Comparison of ENCODE assay signal across 14 mouse cellular contexts in the genomic region with DNA sequence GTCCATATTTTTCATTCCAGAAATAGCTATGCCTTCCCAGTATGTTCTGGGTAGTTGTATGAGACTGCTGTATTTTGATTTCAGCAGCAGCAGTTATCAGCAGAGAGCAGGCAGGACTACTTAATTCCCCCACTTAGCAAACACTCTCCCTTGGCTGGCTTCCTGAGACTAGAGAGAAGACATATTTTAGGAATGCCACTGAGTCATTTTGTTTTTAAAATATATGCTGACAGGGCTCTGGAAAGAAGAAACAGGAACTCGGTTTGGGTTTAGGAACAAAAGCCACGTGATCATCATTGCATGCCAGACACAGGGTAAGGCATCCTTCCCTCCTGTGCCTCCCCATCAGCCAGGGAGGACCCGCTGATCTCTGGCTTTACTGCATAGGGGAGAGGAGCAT. TPM values are rescaled to one million over a fixed set of nuclear protein-coding genes. Genes with fewer than 3 reads are reported as not detected.
DNase-seq lines count a peak whose midpoint lies in the region; ATAC-seq and TF ChIP-seq lines count a peak whose summit lies in the region.
"Had no signal": no experiment of that assay in that cellular context is flagged by ENCODE, and none has a peak within 500 bp of the region (broad histone marks: within the 10 kb centered on the region; RNA-seq: fewer than 3 reads in every experiment).

No protein-coding gene starts in this region.

- no peak for TF ChIP-seq POLR2A in embryonic fibroblast, embryonic 13.5 days (IDR thresholded peaks at IDR 0.05; ENCODE audit: low read depth, low read length)

- no peaks in the 10 kb centered on the region for H3K9me3 ChIP-seq in intestine, embryonic 16.5 days (ENCODE audit: control insufficient read depth, low read length)
- H3K9me3 ChIP-seq in midbrain, postnatal 0 days (ENCODE audit: low read length), result no peaks in the 10 kb centered on the region
- H3K9me3 ChIP-seq: forebrain, embryonic 13.5 days had no signal

- H3K9ac ChIP-seq in intestine, embryonic 16.5 days (ENCODE audit: low read depth, low read length), result no peak overlapping the region
- H3K9ac ChIP-seq in midbrain, postnatal 0 days (replicated peaks; ENCODE audit: low read length, poor library complexity, severe bottlenecking), result no peak overlapping the region
- H3K9ac ChIP-seq: forebrain, embryonic 13.5 days had no signal

- H3K4me2 ChIP-seq in intestine, embryonic 16.5 days (ENCODE audit: low read depth, low read length), result no peak overlapping the region
- no peak overlapping the region for H3K4me2 ChIP-seq in midbrain, postnatal 0 days (ENCODE audit: low read depth, low read length, poor library complexity, severe bottlenecking)
- H3K4me2 ChIP-seq: forebrain, embryonic 13.5 days had no signal

- no peak overlapping the region for H3K4me3 ChIP-seq in embryonic fibroblast, embryonic 13.5 days (ENCODE audit: insufficient read depth, low read length)
- no peak overlapping the region for H3K4me3 ChIP-seq in intestine, embryonic 16.5 days (ENCODE audit: low read length)
- no peak overlapping the region for H3K4me3 ChIP-seq in midbrain, postnatal 0 days (ENCODE audit: low read depth, low read length)
- H3K4me3 ChIP-seq: forebrain, embryonic 13.5 days had no signal

- ATAC-seq in intestine, embryonic 16.5 days, result peak; percentile 58
- ATAC-seq in midbrain, postnatal 0 days (ENCODE audit: low FRiP score), result no peak
- ATAC-seq: forebrain, embryonic 13.5 days had no signal

- no peaks in the 10 kb centered on the region for H3K27me3 ChIP-seq in intestine, embryonic 16.5 days (replicated peaks; ENCODE audit: control insufficient read depth, insufficient read depth, low read length)
- H3K27me3 ChIP-seq in midbrain, postnatal 0 days (ENCODE audit: insufficient read depth, low read length), result no peaks in the 10 kb centered on the region
- H3K27me3 ChIP-seq: forebrain, embryonic 13.5 days had no signal

- 0 out of 2 replicates have a peak overlapping the region, but pooled peaks have one; percentile 42 for H3K27ac ChIP-seq in embryonic fibroblast, embryonic 13.5 days (ENCODE audit: insufficient read depth, low read length)
- H3K27ac ChIP-seq in intestine, embryonic 16.5 days (ENCODE audit: low read length), result no peak overlapping the region
- no peak overlapping the region for H3K27ac ChIP-seq in midbrain, postnatal 0 days (ENCODE audit: low read depth, low read length)
- H3K27ac ChIP-seq: forebrain, embryonic 13.5 days had no signal

- H3K4me1 ChIP-seq in embryonic fibroblast, embryonic 13.5 days (ENCODE audit: control insufficient read depth, insufficient read depth, low read length), result peaks cover 9% of the 10 kb centered on the region
- H3K4me1 ChIP-seq in intestine, embryonic 16.5 days (ENCODE audit: control insufficient read depth, insufficient read depth, low read length), result no peaks in the 10 kb centered on the region
- H3K4me1 ChIP-seq in midbrain, postnatal 0 days (ENCODE audit: insufficient read depth, low read length), result no peaks in the 10 kb centered on the region
- H3K4me1 ChIP-seq: forebrain, embryonic 13.5 days had no signal

- intact Hi-C loops in left cerebral cortex, postnatal 4 days (cut with DNase I), result no loop called here

- peak; percentile 18 for DNase-seq in left cerebral cortex, adult 11 months (ENCODE audit: low spot score)
- no peak for DNase-seq in left cerebral cortex, postnatal 4 days
- peak; percentile 8 for DNase-seq in skeletal muscle tissue, adult 2 months (ENCODE audit: low read depth, low spot score)
- DNase-seq in midbrain, postnatal 0 days (ENCODE audit: low spot score), result no peak
- DNase-seq in cerebellum, postnatal 36 days, result no peak
- no peak for DNase-seq in MN1 (ENCODE audit: low spot score)
- DNase-seq: adrenal gland, adult 8-10 months; cerebellum, postnatal 10 days; kidney, adult 18-20 months had no signal

- TF ChIP-seq CTCF in embryonic fibroblast, embryonic 13.5 days (IDR thresholded peaks at IDR 0.05; ENCODE audit: borderline replicate concordance, insufficient read depth, low read length), result no peak
- no peak for TF ChIP-seq CTCF in midbrain, postnatal 0 days (IDR thresholded peaks at IDR 0.05)

- no peaks in the 10 kb centered on the region for H3K36me3 ChIP-seq in intestine, embryonic 16.5 days (ENCODE audit: control insufficient read depth, insufficient read depth, low read length)
- H3K36me3 ChIP-seq in midbrain, postnatal 0 days (ENCODE audit: insufficient read depth, low read length), result no peaks in the 10 kb centered on the region

- whole genome bisulfite sequencing in intestine, embryonic 16.5 days, result 36% methylated on average over 3 of the region's 3 CpGs
- WGBS in midbrain, postnatal 0 days, result 69% methylated on average over 3 of the region's 3 CpGs

RNA-seq across cellular contexts. Expression of gene Gm10181, which starts 13.2 kb away (rescaled TPM):
- total RNA-seq in left cerebral cortex, postnatal 4 days (2021), result not detected
- not detected in 2 replicates for polyA plus RNA-seq in embryonic fibroblast, embryonic 13.5 days (2011; ENCODE audit: insufficient read length, low read depth, missing spikeins)
- polyA plus RNA-seq in intestine, embryonic 16.5 days (2015; fragmentation: Nextera tagmentation; extraction: Ambion mirVana), result not detected in 2 replicates
- total RNA-seq in midbrain, postnatal 0 days (2014; rRNA removed), result not detected in 2 replicates
- not detected in 2 replicates for polyA plus RNA-seq in midbrain, postnatal 0 days (2015; fragmentation: Nextera tagmentation; extraction: Ambion mirVana)
- total RNA-seq: adrenal gland, adult 8-10 months; left cerebral cortex, postnatal 10 days had no signal
- polyA plus RNA-seq: forebrain, embryonic 13.5 days; testis, adult 2 months had no signal

Comparison
In these comparisons a context has a peak if more than half of its experiments do, and no peak if none do; other contexts are left out.
1. DNase-seq: peak in left cerebral cortex, adult 11 months (single experiment) and skeletal muscle tissue, adult 2 months (single experiment); none in left cerebral cortex, postnatal 4 days (single experiment), midbrain, postnatal 0 days (single experiment), cerebellum, postnatal 36 days (0 of 2) and MN1 (single experiment).